Mouse (Mus musculus): ENCODE results near the gene Rfx2. TPM values are rescaled to one million over a fixed set of nuclear protein-coding genes. Genes with fewer than 3 reads are reported as not detected.

Gene Rfx2
- polyA plus RNA-seq, 1 experiment, result 1.4 TPM

- Histone ChIP-seq H3K27me3 (replicated peaks) (peaks cover 38% of the 10 kb centered on the region), H3K4me3 (replicated peaks) (peak overlapping the region; percentile 28), H3K9me3 (no peaks in the 10 kb centered on the region), H3K36me3 (replicated peaks; ENCODE audit: low read length) (no peaks in the 10 kb centered on the region), H3K4me1 (peaks cover 75% of the 10 kb centered on the region)
- TF ChIP-seq FLI1 (IDR thresholded peaks at IDR 0.05; ENCODE audit: low read length) (no peak), GATA1 (IDR thresholded peaks at IDR 0.05; ENCODE audit: borderline replicate concordance, low read length) (no peak)
These were observed 69.7 kb downstream of the Rfx2 start for GRCm38 (mm10) chr17:56761077-56761476.

GRCm38 (mm10) chr17:56759261-56759660, 71.6 kb downstream of the Rfx2 start:
- Histone ChIP-seq H3K4me1 (peaks cover 82% of the 10 kb centered on the region), H3K36me3 (replicated peaks; ENCODE audit: low read length) (no peaks in the 10 kb centered on the region), H3K9me3 (no peaks in the 10 kb centered on the region), H3K27me3 (replicated peaks) (peaks cover 56% of the 10 kb centered on the region), H3K4me3 (replicated peaks) (no peak overlapping the region)
- no peak for TF ChIP-seq FLI1 (IDR thresholded peaks at IDR 0.05; ENCODE audit: low read length)
- no peak for TF ChIP-seq GATA1 (IDR thresholded peaks at IDR 0.05; ENCODE audit: borderline replicate concordance, low read length)

- Histone ChIP-seq H3K27me3 (replicated peaks) (peaks cover 67% of the 10 kb centered on the region), H3K4me3 (replicated peaks) (peak overlapping the region; percentile 91)
These were observed 72.7 kb downstream of the Rfx2 start for GRCm38 (mm10) chr17:56758132-56758531.

DNA sequence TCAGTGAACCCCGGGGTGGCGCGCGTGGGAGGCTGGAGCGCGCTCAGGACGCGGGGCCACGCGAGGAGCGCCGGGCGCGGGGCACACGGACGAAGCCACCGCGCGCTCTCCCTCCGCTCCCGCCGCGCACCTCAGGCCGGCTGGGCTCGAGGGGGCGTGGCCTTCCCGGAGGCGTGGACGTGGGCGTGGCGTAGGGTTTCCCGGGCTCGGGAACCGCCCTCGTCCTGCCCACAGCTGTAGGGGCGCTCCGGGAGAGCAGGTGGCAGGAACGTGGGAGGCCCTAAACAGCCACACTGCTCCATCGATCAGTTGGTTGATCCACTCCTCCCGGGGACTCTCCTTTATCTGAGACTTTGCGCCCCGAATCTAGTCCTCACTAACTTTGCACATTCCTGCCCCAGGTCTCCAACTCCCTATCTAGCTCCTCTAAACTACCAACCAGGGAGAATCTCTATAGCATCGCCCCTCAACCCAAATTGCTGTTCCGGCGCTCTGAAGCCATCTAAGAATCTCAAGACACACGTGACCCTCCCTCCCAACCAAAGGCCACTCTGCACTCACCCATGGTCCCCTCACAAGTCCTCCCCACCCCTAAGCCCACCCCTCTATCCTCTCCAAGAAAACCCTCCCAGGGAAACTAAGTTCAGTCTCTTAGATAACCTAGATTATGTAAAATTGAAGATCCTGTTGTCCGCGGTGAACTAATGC, 73.2 kb downstream of the Rfx2 start, which contains the start of gene Nrtn:
TSS of gene Nrtn (minus strand) at position 115 of the 708 bp plus-strand sequence.
- H3K36me3 ChIP-seq (replicated peaks; ENCODE audit: low read length), result no peaks in the 10 kb centered on the region

More at GRCm38 (mm10) chr17:56758132-56758531, 72.7 kb downstream of the Rfx2 start:
- Histone ChIP-seq H3K36me3 (replicated peaks; ENCODE audit: low read length) (no peaks in the 10 kb centered on the region), H3K9me3 (no peaks in the 10 kb centered on the region), H3K4me1 (peaks cover 80% of the 10 kb centered on the region)
- no peak for TF ChIP-seq GATA1 (IDR thresholded peaks at IDR 0.05; ENCODE audit: borderline replicate concordance, low read length)
- no peak for TF ChIP-seq FLI1 (IDR thresholded peaks at IDR 0.05; ENCODE audit: low read length)

DNA sequence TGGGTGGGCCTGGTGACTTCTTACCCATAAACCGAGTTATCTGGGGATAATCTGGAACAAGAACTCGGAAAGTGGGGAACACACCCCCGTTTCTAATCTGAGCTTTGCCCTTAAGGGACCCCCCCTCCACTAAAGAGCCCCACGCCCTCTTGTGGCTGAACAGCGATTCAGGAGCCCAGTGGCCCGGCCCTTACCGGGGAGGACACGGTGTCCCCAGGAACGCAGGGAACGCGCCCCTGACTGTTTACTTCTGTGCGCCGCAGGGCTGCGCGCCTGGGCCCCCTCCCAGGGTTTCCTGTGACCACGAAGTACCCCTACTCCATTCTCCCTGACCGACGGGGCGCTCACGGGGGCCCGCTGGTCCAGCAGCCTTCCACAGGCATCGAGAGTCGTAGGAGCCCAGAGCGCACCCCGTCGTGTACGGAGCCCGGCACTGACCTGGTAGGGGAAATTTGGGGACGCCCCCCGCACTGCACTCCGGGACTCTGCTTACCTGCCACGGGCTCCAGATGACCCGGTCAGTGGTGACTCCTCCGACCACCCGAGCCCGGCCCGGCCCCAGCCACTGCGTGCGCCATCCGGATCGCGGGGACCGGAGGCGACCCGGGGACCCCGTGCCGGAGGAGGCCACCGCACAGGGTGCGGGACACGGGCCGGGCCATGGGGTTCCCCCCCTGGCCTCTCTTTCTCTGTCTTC, 74.0 kb downstream of the Rfx2 start:
- peak overlapping the region; percentile 91 for H3K4me3 ChIP-seq (replicated peaks)
- H3K27me3 ChIP-seq (replicated peaks), result peaks cover 80% of the 10 kb centered on the region

More for the DNA sequence above, 73.2 kb downstream of the Rfx2 start, which contains the start of gene Nrtn:
- Histone ChIP-seq H3K9me3 (peaks cover 2% of the 10 kb centered on the region; the same call in 1 of the 2 replicates), H3K27me3 (replicated peaks) (peaks cover 73% of the 10 kb centered on the region), H3K4me3 (replicated peaks) (peak within 1 kb of the TSS; percentile 91), H3K4me1 (peaks cover 74% of the 10 kb centered on the region)
- no peak for TF ChIP-seq FLI1 (IDR thresholded peaks at IDR 0.05; ENCODE audit: low read length)
- no peak for TF ChIP-seq GATA1 (IDR thresholded peaks at IDR 0.05; ENCODE audit: borderline replicate concordance, low read length)

GRCm38 (mm10) chr17:56754271-56755185, 76.3 kb downstream of the Rfx2 start:
- TF ChIP-seq FLI1 (IDR thresholded peaks at IDR 0.05; ENCODE audit: low read length) (no peak), GATA1 (IDR thresholded peaks at IDR 0.05; ENCODE audit: borderline replicate concordance, low read length) (no peak)
- H3K4me1 ChIP-seq, result peaks cover 57% of the 10 kb centered on the region
- peaks cover 90% of the 10 kb centered on the region for H3K27me3 ChIP-seq (replicated peaks)
- H3K9me3 ChIP-seq, result peaks cover 31% of the 10 kb centered on the region
- no peaks in the 10 kb centered on the region for H3K36me3 ChIP-seq (replicated peaks; ENCODE audit: low read length)
- peak overlapping the region; percentile 80 for H3K4me3 ChIP-seq (replicated peaks)

More for the DNA sequence above, 74.0 kb downstream of the Rfx2 start:
- peaks cover 67% of the 10 kb centered on the region for H3K4me1 ChIP-seq
- no peaks in the 10 kb centered on the region for H3K36me3 ChIP-seq (replicated peaks; ENCODE audit: low read length)
- no peak for TF ChIP-seq GATA1 (IDR thresholded peaks at IDR 0.05; ENCODE audit: borderline replicate concordance, low read length)
- no peak for TF ChIP-seq FLI1 (IDR thresholded peaks at IDR 0.05; ENCODE audit: low read length)
- H3K9me3 ChIP-seq, result peaks cover 8% of the 10 kb centered on the region

GRCm38 (mm10) chr17:56753452-56753851, 77.4 kb downstream of the Rfx2 start:
- Histone ChIP-seq H3K9me3 (peaks cover 39% of the 10 kb centered on the region), H3K27me3 (replicated peaks) (peaks cover 87% of the 10 kb centered on the region), H3K36me3 (replicated peaks; ENCODE audit: low read length) (no peaks in the 10 kb centered on the region), H3K4me3 (replicated peaks) (no peak overlapping the region), H3K4me1 (peaks cover 47% of the 10 kb centered on the region)
- TF ChIP-seq FLI1 (IDR thresholded peaks at IDR 0.05; ENCODE audit: low read length) (no peak), GATA1 (IDR thresholded peaks at IDR 0.05; ENCODE audit: borderline replicate concordance, low read length) (no peak)

DNA sequence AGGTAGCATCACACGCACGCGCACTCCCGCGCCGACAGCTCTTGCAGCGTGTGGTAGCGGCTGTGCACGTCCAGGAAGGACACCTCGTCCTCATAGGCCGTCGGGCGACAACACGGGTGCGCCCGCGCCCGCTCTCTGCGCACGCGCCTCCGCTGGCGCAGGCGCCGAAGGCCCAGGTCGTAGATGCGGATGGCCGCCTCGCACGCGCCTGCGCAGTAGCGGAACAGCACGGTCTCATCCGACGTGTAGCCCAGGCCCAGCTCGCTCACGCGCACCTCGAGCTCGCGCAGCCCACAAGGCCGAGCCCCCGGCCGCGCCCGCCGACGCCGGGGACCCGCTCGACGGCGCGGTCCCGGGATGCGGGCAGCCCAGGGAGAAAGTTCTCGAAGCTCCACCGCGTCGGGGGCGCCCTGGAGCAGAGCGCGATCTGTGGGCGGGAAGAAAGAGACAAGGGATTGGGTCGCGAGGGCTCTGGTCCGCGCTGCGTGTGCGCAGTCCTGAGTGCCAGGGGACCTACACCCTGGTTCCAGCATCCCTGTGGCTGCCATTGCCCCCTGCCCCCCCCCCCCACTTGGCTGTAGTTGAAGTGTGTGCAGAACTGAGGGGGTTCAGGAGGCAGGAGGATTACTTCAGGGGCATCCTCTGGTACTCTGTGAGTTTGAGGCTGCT, 79.3 kb downstream of the Rfx2 start:
- Histone ChIP-seq H3K9me3 (peaks cover 56% of the 10 kb centered on the region), H3K36me3 (replicated peaks; ENCODE audit: low read length) (no peaks in the 10 kb centered on the region), H3K4me1 (peaks cover 31% of the 10 kb centered on the region), H3K4me3 (replicated peaks) (no peak overlapping the region), H3K27me3 (replicated peaks) (peaks cover 90% of the 10 kb centered on the region)
- no peak for TF ChIP-seq GATA1 (IDR thresholded peaks at IDR 0.05; ENCODE audit: borderline replicate concordance, low read length)
- TF ChIP-seq FLI1 (IDR thresholded peaks at IDR 0.05; ENCODE audit: low read length), result no peak

DNA sequence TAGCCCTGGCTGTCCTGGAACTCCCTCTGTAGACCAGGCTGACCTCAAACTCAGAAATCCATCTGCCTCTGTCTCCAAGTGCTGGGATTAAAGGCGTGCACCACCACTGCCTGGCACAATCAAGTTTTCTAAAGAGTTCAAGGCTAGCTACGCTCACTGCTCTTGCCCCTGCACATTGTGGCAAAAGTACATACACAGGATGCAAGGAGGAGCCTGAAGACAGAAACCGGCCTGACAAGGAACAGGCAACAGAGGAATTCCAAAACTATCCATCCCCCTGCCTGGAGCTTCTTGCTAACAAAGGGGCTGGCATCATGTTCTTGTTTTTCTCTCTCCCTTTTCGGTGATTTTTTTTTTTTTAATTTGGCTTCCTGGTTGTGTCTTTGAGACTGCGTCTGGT, 86.6 kb downstream of the Rfx2 start:
- TF ChIP-seq GATA1 (IDR thresholded peaks at IDR 0.05; ENCODE audit: borderline replicate concordance, low read length) (no peak), FLI1 (IDR thresholded peaks at IDR 0.05; ENCODE audit: low read length) (no peak)
- Histone ChIP-seq H3K9me3 (peaks cover 21% of the 10 kb centered on the region), H3K4me3 (replicated peaks) (no peak overlapping the region), H3K4me1 (peaks cover 15% of the 10 kb centered on the region), H3K27me3 (replicated peaks) (peaks cover 57% of the 10 kb centered on the region), H3K36me3 (replicated peaks; ENCODE audit: low read length) (no peaks in the 10 kb centered on the region)
